Mouse (Mus musculus): ENCODE measurements at regions not wholly inside any gene's neighbourhood (a gene's known extent, or its start where the extent isn't known, plus 50 kb on each side); places are given as distances from the start of the nearest gene placed in this dataset.
"Not testable (repeated sequence)": the region's sequence is repeated elsewhere in the genome, so short reads cannot be mapped to it uniquely, and the experiment has no call there.

GRCm38 (mm10) chr4:147231381-147231780, 74.1 kb upstream of the Zfp988 start:
- 82% methylated on average over 2 of the region's 2 CpGs for WGBS
- H3K9ac ChIP-seq (replicated peaks); H3K27ac ChIP-seq (replicated peaks); H3K36me3 ChIP-seq; H3K4me1 ChIP-seq; H3K4me3 ChIP-seq; ATAC-seq (replicated peaks); H3K4me2 ChIP-seq (replicated peaks); H3K27me3 ChIP-seq: not testable (repeated sequence)
- peaks cover 42% of the 10 kb centered on the region for H3K9me3 ChIP-seq

DNA sequence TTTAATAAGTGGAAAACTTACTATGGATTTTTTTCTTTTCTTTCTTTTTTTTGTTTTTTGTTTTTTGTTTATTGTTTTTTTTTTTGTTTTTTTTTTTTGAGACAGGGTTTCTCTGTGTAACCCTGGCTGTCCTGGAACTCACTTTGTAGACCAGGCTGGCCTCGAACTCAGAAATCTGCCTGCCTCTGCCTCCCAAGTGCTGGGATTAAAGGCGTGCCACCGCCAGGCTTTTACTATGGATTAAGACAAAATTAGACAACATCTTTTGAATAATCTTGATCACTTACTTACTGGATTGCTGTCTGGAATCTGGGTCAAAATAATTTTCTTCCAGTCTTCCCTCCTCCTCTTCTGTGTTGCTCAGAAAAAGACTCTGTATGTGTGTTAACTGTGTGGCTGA, 73.7 kb upstream of the Zfp988 start:
- H3K36me3 ChIP-seq; ATAC-seq (replicated peaks); H3K4me1 ChIP-seq; H3K27me3 ChIP-seq; H3K4me2 ChIP-seq (replicated peaks); H3K4me3 ChIP-seq; H3K9ac ChIP-seq (replicated peaks); H3K27ac ChIP-seq (replicated peaks): not testable (repeated sequence)
- H3K9me3 ChIP-seq: peaks cover 46% of the 10 kb centered on the region
- WGBS: 86% methylated on average over 3 of the region's 3 CpGs

- not testable (repeated sequence) for H3K27ac ChIP-seq (replicated peaks); H3K4me1 ChIP-seq; H3K9ac ChIP-seq (replicated peaks); H3K36me3 ChIP-seq; H3K4me2 ChIP-seq (replicated peaks); H3K4me3 ChIP-seq; ATAC-seq (replicated peaks); H3K27me3 ChIP-seq
- H3K9me3 ChIP-seq: peaks cover 46% of the 10 kb centered on the region
- WGBS: 88% methylated on average over 1 of the region's 1 CpGs
Measured at GRCm38 (mm10) chr4:147232279-147232678, 73.2 kb upstream of the Zfp988 start.

DNA sequence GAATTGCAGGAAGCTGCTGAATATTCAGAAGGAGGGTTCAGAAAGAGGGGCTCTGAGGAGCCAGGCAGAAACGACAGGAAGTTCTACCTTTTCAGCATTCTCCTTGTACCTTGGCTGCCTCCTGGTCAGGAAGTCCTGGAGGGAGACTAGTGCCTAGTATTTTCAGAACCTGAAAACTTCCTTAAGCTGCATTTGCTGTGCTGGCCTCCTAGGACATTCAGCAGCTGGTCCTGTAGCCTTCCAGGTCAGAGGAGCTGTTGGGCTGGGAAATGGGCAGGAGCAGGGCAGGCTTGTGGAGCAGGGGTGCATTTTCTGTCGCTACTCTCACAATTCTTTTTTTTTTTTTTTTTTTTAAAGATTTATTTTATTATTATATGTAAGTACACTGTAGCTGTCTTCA, 71.2 kb upstream of the Zfp988 start:
- H3K4me2 ChIP-seq (replicated peaks); H3K4me3 ChIP-seq; H3K4me1 ChIP-seq; ATAC-seq (replicated peaks); H3K9ac ChIP-seq (replicated peaks); H3K27ac ChIP-seq (replicated peaks); H3K36me3 ChIP-seq; H3K27me3 ChIP-seq: not testable (repeated sequence)
- peaks cover 58% of the 10 kb centered on the region for H3K9me3 ChIP-seq
- WGBS: 44% methylated on average over 2 of the region's 2 CpGs

GRCm38 (mm10) chr4:147235441-147235840, 70.0 kb upstream of the Zfp988 start:
- H3K4me1 ChIP-seq; ATAC-seq (replicated peaks); H3K27ac ChIP-seq (replicated peaks); H3K4me3 ChIP-seq; H3K36me3 ChIP-seq; H3K9ac ChIP-seq (replicated peaks); H3K27me3 ChIP-seq; H3K4me2 ChIP-seq (replicated peaks): not testable (repeated sequence)
- 60% methylated on average over 2 of the region's 2 CpGs for WGBS
- H3K9me3 ChIP-seq: peaks cover 66% of the 10 kb centered on the region

DNA sequence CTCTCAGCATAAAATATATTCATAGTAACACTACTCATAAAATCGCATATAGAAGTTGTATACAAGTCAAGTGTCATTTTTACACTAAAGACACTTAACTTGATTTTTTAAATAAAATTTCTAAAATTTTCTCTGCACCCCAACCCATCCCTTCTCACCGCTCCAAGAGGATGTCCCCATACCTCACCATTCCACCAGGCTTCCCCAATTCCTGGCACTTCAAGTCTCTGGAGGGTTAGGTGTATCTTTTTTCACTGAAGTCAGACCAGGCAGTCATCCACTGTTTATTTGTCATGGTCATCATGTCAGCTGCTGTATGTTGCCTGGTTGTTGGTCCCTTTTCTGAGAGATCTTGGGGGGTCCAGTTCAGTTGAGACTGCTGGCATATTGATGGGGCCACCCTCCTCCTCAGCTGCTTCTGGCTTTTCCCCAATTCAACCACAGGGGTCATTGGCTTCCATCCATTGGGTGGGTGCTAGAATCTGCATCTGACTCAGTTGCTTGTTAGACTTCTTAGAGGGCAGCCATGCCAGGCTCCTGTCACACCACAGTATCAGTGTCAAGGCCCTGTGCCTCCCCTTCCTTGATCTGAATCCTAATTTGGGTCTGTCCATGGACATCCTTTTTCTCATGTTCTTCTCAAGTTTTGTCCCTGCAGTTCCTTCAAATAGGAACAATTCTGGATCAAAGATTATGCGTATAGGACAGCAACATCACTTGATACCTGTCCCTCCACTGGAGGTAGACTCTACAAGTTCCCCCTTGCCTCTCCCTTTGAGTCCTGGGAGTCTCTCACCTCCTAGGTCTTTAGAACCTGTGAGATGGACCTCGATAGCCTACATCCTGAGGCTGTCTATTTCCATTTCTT, 63.9 kb upstream of the Zfp988 start:
- not testable (repeated sequence) for ATAC-seq (replicated peaks); H3K9ac ChIP-seq (replicated peaks); H3K36me3 ChIP-seq; H3K4me3 ChIP-seq; H3K4me2 ChIP-seq (replicated peaks); H3K4me1 ChIP-seq; H3K27me3 ChIP-seq; H3K27ac ChIP-seq (replicated peaks)
- H3K9me3 ChIP-seq: peaks cover 57% of the 10 kb centered on the region
- 81% methylated on average over 4 of the region's 4 CpGs for WGBS

GRCm38 (mm10) chr4:147242183-147242477, 63.3 kb upstream of the Zfp988 start:
- WGBS: 88% methylated on average over 2 of the region's 2 CpGs
- Histone ChIP-seq H3K4me3 (no peak overlapping the region), H3K4me1 (no peaks in the 10 kb centered on the region), H3K27ac (replicated peaks) (no peak overlapping the region), H3K27me3 (no peaks in the 10 kb centered on the region), H3K36me3 (no peaks in the 10 kb centered on the region), H3K4me2 (replicated peaks) (no peak overlapping the region), H3K9ac (replicated peaks) (no peak overlapping the region), H3K9me3 (peaks cover 54% of the 10 kb centered on the region)
- no peak for ATAC-seq (replicated peaks)

GRCm38 (mm10) chr4:147248541-147248940, 56.9 kb upstream of the Zfp988 start:
- H3K4me3 ChIP-seq; H3K4me2 ChIP-seq (replicated peaks); H3K27me3 ChIP-seq; H3K27ac ChIP-seq (replicated peaks); H3K36me3 ChIP-seq; H3K4me1 ChIP-seq; ATAC-seq (replicated peaks); H3K9ac ChIP-seq (replicated peaks): not testable (repeated sequence)
- 91% methylated on average over 1 of the region's 1 CpGs for WGBS
- H3K9me3 ChIP-seq: peaks cover 22% of the 10 kb centered on the region
